Mouse (Mus musculus): Measurements from ENCODE around the gene Ttll1. TPM values are rescaled to one million over a fixed set of nuclear protein-coding genes. Genes with fewer than 3 reads are reported as not detected.

Gene Ttll1
- 37.0 and 38.9 TPM in 2 replicates for polyA plus RNA-seq (2014; fragmentation: Nextera tagmentation; extraction: Ambion mirVana)

- WGBS, result 13% methylated on average over 40 of the region's 41 CpGs
- H3K27me3 ChIP-seq (ENCODE audit: control insufficient read depth, insufficient read depth, low read length), result no peaks in the 10 kb centered on the region
- peak within 1 kb of the TSS; percentile 86 for H3K27ac ChIP-seq (ENCODE audit: low read depth, low read length)
- H3K4me1 ChIP-seq (replicated peaks; ENCODE audit: control insufficient read depth, insufficient read depth, low read length), result no peaks in the 10 kb centered on the region
- H3K4me3 ChIP-seq (ENCODE audit: low read depth, low read length), result peak within 1 kb of the TSS; percentile 60
- H3K9me3 ChIP-seq (ENCODE audit: control insufficient read depth, low read length), result no peaks in the 10 kb centered on the region
- no peaks in the 10 kb centered on the region for H3K36me3 ChIP-seq (ENCODE audit: control insufficient read depth, insufficient read depth, low read length)
- DNase-seq (ENCODE audit: low spot score) (peak; percentile 97), ATAC-seq (ENCODE audit: low FRiP score) (peak; percentile 95)
- peak within 1 kb of the TSS; percentile 62 for H3K9ac ChIP-seq (ENCODE audit: low read depth, low read length)
- peak within 1 kb of the TSS; percentile 60 for H3K4me2 ChIP-seq (replicated peaks; ENCODE audit: low read depth, low read length)
Observed at GRCm38 (mm10) chr15:83510805-83511405, at the start of gene Ttll1. Gene Ttll1 (minus strand): TSS chr15:83510893.

GRCm38 (mm10) chr15:83555161-83555974 is 44.7 kb upstream of the Ttll1 start:
- Histone ChIP-seq H3K4me1 (replicated peaks; ENCODE audit: control insufficient read depth, insufficient read depth, low read length) (no peaks in the 10 kb centered on the region), H3K9me3 (ENCODE audit: control insufficient read depth, low read length) (no peaks in the 10 kb centered on the region), H3K27me3 (ENCODE audit: control insufficient read depth, insufficient read depth, low read length) (no peaks in the 10 kb centered on the region), H3K36me3 (ENCODE audit: control insufficient read depth, insufficient read depth, low read length) (no peaks in the 10 kb centered on the region), H3K4me2 (replicated peaks; ENCODE audit: low read depth, low read length) (peak overlapping the region; percentile 84), H3K27ac (ENCODE audit: low read depth, low read length) (peak overlapping the region; percentile 93), H3K4me3 (ENCODE audit: low read depth, low read length) (peak overlapping the region; percentile 92), H3K9ac (ENCODE audit: low read depth, low read length) (peak overlapping the region; percentile 98)
- WGBS, result under 1% methylated on average over 68 of the region's 74 CpGs
- ATAC-seq (ENCODE audit: low FRiP score), result peak; percentile 87
- DNase-seq (ENCODE audit: low spot score), result peak; percentile 92

GRCm38 (mm10) chr15:83553831-83554230 is 43.1 kb upstream of the Ttll1 start:
- H3K4me3 ChIP-seq (ENCODE audit: low read depth, low read length), result no peak overlapping the region
- DNase-seq (ENCODE audit: low spot score) (no peak), ATAC-seq (ENCODE audit: low FRiP score) (no peak)
- H3K9me3 ChIP-seq (ENCODE audit: control insufficient read depth, low read length), result no peaks in the 10 kb centered on the region
- H3K4me2 ChIP-seq (replicated peaks; ENCODE audit: low read depth, low read length), result no peak overlapping the region
- H3K27me3 ChIP-seq (ENCODE audit: control insufficient read depth, insufficient read depth, low read length), result no peaks in the 10 kb centered on the region
- no peak overlapping the region for H3K9ac ChIP-seq (ENCODE audit: low read depth, low read length)
- H3K4me1 ChIP-seq (replicated peaks; ENCODE audit: control insufficient read depth, insufficient read depth, low read length), result no peaks in the 10 kb centered on the region
- no peak overlapping the region for H3K27ac ChIP-seq (ENCODE audit: low read depth, low read length)
- H3K36me3 ChIP-seq (ENCODE audit: control insufficient read depth, insufficient read depth, low read length), result no peaks in the 10 kb centered on the region

GRCm38 (mm10) chr15:83550137-83550536 is 39.4 kb upstream of the Ttll1 start:
- no peak overlapping the region for H3K9ac ChIP-seq (ENCODE audit: low read depth, low read length)
- no peaks in the 10 kb centered on the region for H3K9me3 ChIP-seq (ENCODE audit: control insufficient read depth, low read length)
- 0 out of 2 replicates have a peak, but pooled peaks cover 3% of the 10 kb centered on the region for H3K36me3 ChIP-seq (ENCODE audit: control insufficient read depth, insufficient read depth, low read length)
- H3K4me2 ChIP-seq (replicated peaks; ENCODE audit: low read depth, low read length), result no peak overlapping the region
- no peak overlapping the region for H3K4me3 ChIP-seq (ENCODE audit: low read depth, low read length)
- no peaks in the 10 kb centered on the region for H3K4me1 ChIP-seq (replicated peaks; ENCODE audit: control insufficient read depth, insufficient read depth, low read length)
- H3K27ac ChIP-seq (ENCODE audit: low read depth, low read length), result no peak overlapping the region
- ATAC-seq (ENCODE audit: low FRiP score), result no peak
- 98% methylated on average over 2 of the region's 2 CpGs for WGBS
- H3K27me3 ChIP-seq (ENCODE audit: control insufficient read depth, insufficient read depth, low read length), result no peaks in the 10 kb centered on the region
- DNase-seq (ENCODE audit: low spot score), result no peak

- Histone ChIP-seq H3K27me3 (ENCODE audit: control insufficient read depth, insufficient read depth, low read length) (no peaks in the 10 kb centered on the region), H3K27ac (ENCODE audit: low read depth, low read length) (no peak overlapping the region), H3K9ac (ENCODE audit: low read depth, low read length) (no peak overlapping the region), H3K36me3 (ENCODE audit: control insufficient read depth, insufficient read depth, low read length) (0 out of 2 replicates have a peak, but pooled peaks cover 3% of the 10 kb centered on the region), H3K4me3 (ENCODE audit: low read depth, low read length) (no peak overlapping the region), H3K4me2 (replicated peaks; ENCODE audit: low read depth, low read length) (no peak overlapping the region), H3K4me1 (replicated peaks; ENCODE audit: control insufficient read depth, insufficient read depth, low read length) (no peaks in the 10 kb centered on the region), H3K9me3 (ENCODE audit: control insufficient read depth, low read length) (no peaks in the 10 kb centered on the region)
- WGBS, result 88% methylated on average over 8 of the region's 8 CpGs
- DNase-seq (ENCODE audit: low spot score) (no peak), ATAC-seq (ENCODE audit: low FRiP score) (no peak)
Observed at GRCm38 (mm10) chr15:83547144-83547543, 36.5 kb upstream of the Ttll1 start.

GRCm38 (mm10) chr15:83546029-83546428 is 35.3 kb upstream of the Ttll1 start:
- H3K4me1 ChIP-seq (replicated peaks; ENCODE audit: control insufficient read depth, insufficient read depth, low read length), result no peaks in the 10 kb centered on the region
- no peaks in the 10 kb centered on the region for H3K27me3 ChIP-seq (ENCODE audit: control insufficient read depth, insufficient read depth, low read length)
- no peaks in the 10 kb centered on the region for H3K9me3 ChIP-seq (ENCODE audit: control insufficient read depth, low read length)
- ATAC-seq (ENCODE audit: low FRiP score) (no peak), DNase-seq (ENCODE audit: low spot score) (no peak)
- H3K9ac ChIP-seq (ENCODE audit: low read depth, low read length), result no peak overlapping the region
- H3K4me3 ChIP-seq (ENCODE audit: low read depth, low read length), result no peak overlapping the region
- 91% methylated on average over 7 of the region's 7 CpGs for WGBS
- H3K27ac ChIP-seq (ENCODE audit: low read depth, low read length), result no peak overlapping the region
- no peak overlapping the region for H3K4me2 ChIP-seq (replicated peaks; ENCODE audit: low read depth, low read length)
- 0 out of 2 replicates have a peak, but pooled peaks cover 3% of the 10 kb centered on the region for H3K36me3 ChIP-seq (ENCODE audit: control insufficient read depth, insufficient read depth, low read length)

GRCm38 (mm10) chr15:83541647-83542287 is 31.1 kb upstream of the Ttll1 start:
- 0 out of 2 replicates have a peak, but pooled peaks cover under 1% of the 10 kb centered on the region for H3K36me3 ChIP-seq (ENCODE audit: control insufficient read depth, insufficient read depth, low read length)
- H3K9ac ChIP-seq (ENCODE audit: low read depth, low read length), result no peak overlapping the region
- ATAC-seq (ENCODE audit: low FRiP score) (no peak), DNase-seq (ENCODE audit: low spot score) (no peak)
- H3K27me3 ChIP-seq (ENCODE audit: control insufficient read depth, insufficient read depth, low read length), result no peaks in the 10 kb centered on the region
- H3K27ac ChIP-seq (ENCODE audit: low read depth, low read length), result no peak overlapping the region
- 84% methylated on average over 9 of the region's 9 CpGs for WGBS
- no peaks in the 10 kb centered on the region for H3K9me3 ChIP-seq (ENCODE audit: control insufficient read depth, low read length)
- H3K4me3 ChIP-seq (ENCODE audit: low read depth, low read length), result no peak overlapping the region
- no peaks in the 10 kb centered on the region for H3K4me1 ChIP-seq (replicated peaks; ENCODE audit: control insufficient read depth, insufficient read depth, low read length)
- no peak overlapping the region for H3K4me2 ChIP-seq (replicated peaks; ENCODE audit: low read depth, low read length)

- no peak for ATAC-seq (ENCODE audit: low FRiP score)
- WGBS, result 75% methylated on average over 4 of the region's 4 CpGs
- H3K36me3 ChIP-seq (ENCODE audit: control insufficient read depth, insufficient read depth, low read length), result no peaks in the 10 kb centered on the region
Observed at GRCm38 (mm10) chr15:83539905-83540304, 29.2 kb upstream of the Ttll1 start.

More at GRCm38 (mm10) chr15:83539905-83540304, 29.2 kb upstream of the Ttll1 start:
- H3K4me3 ChIP-seq (ENCODE audit: low read depth, low read length), result no peak overlapping the region
- no peaks in the 10 kb centered on the region for H3K9me3 ChIP-seq (ENCODE audit: control insufficient read depth, low read length)
- no peaks in the 10 kb centered on the region for H3K4me1 ChIP-seq (replicated peaks; ENCODE audit: control insufficient read depth, insufficient read depth, low read length)
- H3K4me2 ChIP-seq (replicated peaks; ENCODE audit: low read depth, low read length), result no peak overlapping the region
- H3K27me3 ChIP-seq (ENCODE audit: control insufficient read depth, insufficient read depth, low read length), result no peaks in the 10 kb centered on the region
- H3K9ac ChIP-seq (ENCODE audit: low read depth, low read length), result no peak overlapping the region
- DNase-seq (ENCODE audit: low spot score), result no peak
- H3K27ac ChIP-seq (ENCODE audit: low read depth, low read length), result no peak overlapping the region
